Mouse (Mus musculus) limb, embryonic 11.5 days (tissue): ENCODE measurements at regions not wholly inside any gene's neighbourhood (a gene's known extent, or its start where the extent isn't known, plus 50 kb on each side); places are given as distances from the start of the nearest gene placed in this dataset.
"Not testable (repeated sequence)": the region's sequence is repeated elsewhere in the genome, so short reads cannot be mapped to it uniquely, and the experiment has no call there.

Experiments used
- ATAC-seq: fragments of 200-750 bp; cut with Nextera tagmentation; 2 replicates; pipeline ENCODE4 v1.8.0; 2017; ENCODE audit warnings: low read depth; ENCODE audit not compliant: insufficient number of reproducible peaks, low FRiP score, low TSS enrichment
- DNase-seq: peaks from one replicate; pipeline ENCODE4 v3.0.0-alpha.2; 2015; ENCODE audit warnings: low spot score
- H3K27ac ChIP-seq: fragments of 300-500 bp; sonication (generic); replicated peaks from 2 replicates; pipeline ENCODE4 v1.5.1; 2014; ENCODE audit warnings: low read depth, mild to moderate bottlenecking, low read length
- H3K27me3 ChIP-seq: fragments of 300-500 bp; sonication (generic); 2 replicates; pipeline ENCODE4 v1.6.1; 2014; ENCODE audit warnings: mild to moderate bottlenecking, low read length, mixed read lengths; ENCODE audit not compliant: control insufficient read depth, insufficient read depth
- H3K36me3 ChIP-seq: fragments of 300-500 bp; sonication (generic); 2 replicates; pipeline ENCODE4 v1.6.1; 2014; ENCODE audit warnings: mild to moderate bottlenecking, low read length, moderate library complexity, mixed read lengths; ENCODE audit not compliant: control insufficient read depth, insufficient read depth
- H3K4me1 ChIP-seq: fragments of 300-500 bp; sonication (generic); 2 replicates; pipeline ENCODE4 v1.6.1; 2014; ENCODE audit warnings: low read length, mixed read lengths; ENCODE audit not compliant: control insufficient read depth, insufficient read depth
- H3K4me2 ChIP-seq: fragments of 300-500 bp; sonication (generic); 2 replicates; pipeline ENCODE4 v1.6.1; 2014; ENCODE audit warnings: low read depth, mild to moderate bottlenecking, moderate library complexity; ENCODE audit not compliant: severe bottlenecking
- H3K4me3 ChIP-seq: fragments of 300-500 bp; sonication (generic); 2 replicates; pipeline ENCODE4 v1.5.1; 2014; ENCODE audit warnings: low read depth, low read length
- H3K9ac ChIP-seq: fragments of 300-500 bp; sonication (generic); 2 replicates; pipeline ENCODE4 v1.6.1; 2014; ENCODE audit warnings: mild to moderate bottlenecking, low read length
- H3K9me3 ChIP-seq: fragments of 300-500 bp; sonication (generic); 2 replicates; pipeline ENCODE4 v1.6.1; 2016; ENCODE audit warnings: low read length; ENCODE audit not compliant: control insufficient read depth
- WGBS: fragments of 180-500 bp; shearing (Covaris S2); extraction: QIAGEN DNeasy Blood & Tissue Kit; methylation state at CpG from one replicate; pipeline ENCODE4 v1.1.7; 2014; 5-methylcytosine and 5-hydroxymethylcytosine counted together

DNA sequence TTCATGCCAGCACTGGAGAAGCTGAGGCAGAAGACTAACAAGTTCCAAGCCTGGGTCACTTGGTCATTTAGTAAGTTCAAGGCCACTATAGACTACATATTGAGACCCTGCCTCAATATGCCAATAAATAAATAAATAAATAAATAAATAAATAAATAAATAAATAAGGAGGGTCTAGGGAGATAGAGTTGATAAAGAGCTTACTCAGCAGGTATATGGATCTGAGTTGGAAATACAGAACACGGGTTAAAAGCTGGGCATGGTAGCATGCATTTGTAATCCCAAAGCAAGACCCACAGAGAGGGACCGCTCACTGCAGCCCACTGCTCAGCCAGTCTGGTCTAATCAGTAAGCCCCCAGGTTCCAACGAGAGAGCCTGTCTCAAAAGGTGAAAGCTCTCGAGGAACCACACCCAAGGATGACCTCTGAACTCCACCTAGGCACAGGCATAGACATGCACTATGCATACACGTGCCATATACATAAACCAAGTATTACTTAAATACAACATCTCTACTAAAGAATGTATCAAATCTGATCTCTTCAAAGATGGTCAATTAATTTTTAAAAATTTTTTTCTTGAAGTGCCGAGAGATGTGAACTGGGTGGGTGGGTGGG is 115.4 kb downstream of the Ero1lb start:
- 85% methylated on average over 4 of the region's 6 CpGs for WGBS
- H3K4me1 ChIP-seq, H3K4me3 ChIP-seq, H3K27ac ChIP-seq, DNase-seq, H3K9ac ChIP-seq, H3K9me3 ChIP-seq, H3K27me3 ChIP-seq, H3K36me3 ChIP-seq, H3K4me2 ChIP-seq: not testable (repeated sequence)
- ATAC-seq: peak; percentile 49; the same call in 1 of the 2 replicates

DNA sequence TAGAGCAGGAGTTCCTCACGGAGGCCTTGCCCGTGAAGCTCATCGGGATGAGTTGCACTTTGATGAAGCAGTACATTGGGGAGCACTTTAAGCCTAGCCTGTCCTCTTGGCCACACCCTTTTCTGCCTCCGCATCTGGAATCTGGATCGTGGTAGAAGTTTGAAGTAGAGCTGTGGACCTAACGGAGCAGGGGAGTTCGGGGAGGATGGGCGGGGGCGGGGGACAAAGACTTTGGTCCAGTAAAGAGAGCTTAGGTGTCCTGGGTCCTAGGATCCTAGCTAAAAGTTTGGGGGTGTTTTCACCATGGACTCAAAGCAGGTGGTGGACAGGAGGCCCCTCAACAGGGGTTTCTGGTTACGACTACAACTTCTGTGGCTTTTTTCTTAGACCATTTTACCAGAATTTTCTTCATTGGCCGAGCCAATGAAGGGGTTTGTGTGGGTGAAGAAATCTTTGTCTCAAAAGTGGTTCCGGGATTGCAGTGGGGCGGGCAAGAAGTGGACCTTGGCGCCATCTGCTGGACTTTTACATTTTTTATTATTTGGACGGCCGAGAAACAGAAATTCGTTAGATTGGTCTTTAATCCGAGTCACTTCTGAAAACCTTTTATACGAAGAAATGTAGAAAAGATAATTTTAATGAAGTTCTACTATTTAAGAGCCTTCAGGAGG is 114.7 kb downstream of the Ero1lb start:
- 11% methylated on average over 19 of the region's 19 CpGs for WGBS
- not testable (repeated sequence) for H3K4me1 ChIP-seq, H3K27ac ChIP-seq, H3K4me3 ChIP-seq, H3K36me3 ChIP-seq, H3K27me3 ChIP-seq, H3K9ac ChIP-seq, H3K9me3 ChIP-seq
- H3K4me2 ChIP-seq: peak overlapping the region; percentile 24; the same call in 1 of the 2 replicates
- DNase-seq (peak; percentile 66), ATAC-seq (peak; percentile 81)

- no peak for DNase-seq
- Histone ChIP-seq H3K4me2 (no peak overlapping the region), H3K4me1 (no peaks in the 10 kb centered on the region), H3K36me3 (no peaks in the 10 kb centered on the region), H3K9ac (no peak overlapping the region), H3K27me3 (no peaks in the 10 kb centered on the region), H3K9me3 (no peaks in the 10 kb centered on the region), H3K4me3 (no peak overlapping the region), H3K27ac (no peak overlapping the region)
- WGBS: 75% methylated on average over 2 of the region's 2 CpGs
- no peak for ATAC-seq
These were observed 111.7 kb downstream of the Ero1lb start for GRCm38 (mm10) chr13:12677372-12677771.

DNA sequence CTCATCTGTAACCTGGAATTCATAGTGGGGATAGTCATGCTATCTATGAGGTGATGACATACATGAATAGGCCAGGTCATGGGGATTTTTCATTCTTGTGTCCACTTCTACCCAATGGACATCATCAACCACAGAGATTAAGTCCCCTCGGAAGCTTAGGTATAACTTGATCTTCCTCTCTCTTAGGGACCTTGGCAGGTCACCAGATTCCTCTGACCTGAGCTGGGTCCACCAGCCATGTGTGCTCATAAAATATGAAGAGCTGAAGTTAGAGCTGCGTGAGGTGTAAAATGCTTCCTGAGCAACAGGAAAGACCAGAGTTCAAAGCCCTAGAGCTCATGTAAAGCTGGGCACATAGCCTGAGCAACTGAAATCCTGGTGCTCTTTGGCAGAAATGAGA is 105.3 kb downstream of the Ero1lb start:
- H3K9ac ChIP-seq, H3K4me2 ChIP-seq, H3K27me3 ChIP-seq, H3K36me3 ChIP-seq, H3K4me3 ChIP-seq, H3K27ac ChIP-seq, DNase-seq, ATAC-seq, H3K4me1 ChIP-seq, H3K9me3 ChIP-seq: not testable (repeated sequence)
- WGBS: 88% methylated on average over 2 of the region's 2 CpGs

- DNase-seq, H3K36me3 ChIP-seq, H3K9me3 ChIP-seq, H3K4me2 ChIP-seq, H3K27me3 ChIP-seq, H3K27ac ChIP-seq, H3K4me1 ChIP-seq, ATAC-seq, H3K9ac ChIP-seq, H3K4me3 ChIP-seq: not testable (repeated sequence)
- WGBS: no CpG with 5 or more reads among the region's 7 CpGs
These were observed 103.1 kb downstream of the Ero1lb start for GRCm38 (mm10) chr13:12668742-12669141.

DNA sequence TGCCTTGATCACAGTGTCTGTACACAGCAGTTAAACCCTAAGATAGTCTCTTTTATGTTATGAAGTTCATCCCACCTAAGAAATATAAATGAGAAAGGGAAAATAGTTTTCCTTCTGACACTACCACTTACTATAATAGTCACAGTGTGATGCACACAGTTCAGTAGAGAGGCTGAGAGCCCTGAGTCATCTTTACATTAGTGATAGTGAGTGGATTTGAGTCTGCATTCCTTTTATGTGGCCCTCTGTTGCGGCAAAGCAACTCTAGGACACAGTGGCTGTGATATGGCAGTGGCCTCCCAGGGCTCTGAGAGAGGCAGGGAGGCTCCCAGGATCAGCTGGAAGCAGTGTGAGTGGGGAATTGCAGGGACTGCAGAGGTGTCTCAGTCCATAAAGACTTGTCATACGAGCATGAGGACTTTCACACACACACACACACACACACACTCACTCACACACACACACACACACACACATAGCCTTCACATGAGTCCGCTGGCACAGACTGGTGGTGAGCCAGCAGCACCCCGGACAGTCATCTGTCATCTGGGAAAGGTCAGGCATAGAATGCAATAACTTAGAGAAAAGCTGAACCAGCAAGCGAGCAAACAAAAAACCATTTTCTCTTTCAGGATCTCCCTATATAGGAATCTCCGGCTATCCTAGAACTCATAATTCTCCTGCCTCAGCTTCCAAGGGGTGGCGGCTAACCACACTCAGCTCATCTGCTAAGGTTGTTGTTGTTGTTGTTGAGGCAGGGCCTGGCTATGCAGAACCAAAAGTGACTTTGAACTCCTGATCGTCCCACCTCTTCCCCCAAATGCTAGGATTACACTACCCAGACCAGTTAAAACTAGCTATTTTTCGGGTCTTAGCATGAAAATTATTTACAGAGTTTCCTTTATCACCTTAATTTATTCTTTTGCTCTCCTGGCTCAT is 102.3 kb downstream of the Ero1lb start:
- H3K4me1 ChIP-seq, H3K27me3 ChIP-seq, H3K4me2 ChIP-seq, H3K4me3 ChIP-seq, ATAC-seq, H3K36me3 ChIP-seq, H3K27ac ChIP-seq, H3K9me3 ChIP-seq, DNase-seq, H3K9ac ChIP-seq: not testable (repeated sequence)
- 80% methylated on average over 8 of the region's 9 CpGs for WGBS

GRCm38 (mm10) chr13:12666050-12666449 is 100.4 kb downstream of the Ero1lb start:
- not testable (repeated sequence) for H3K9me3 ChIP-seq, H3K36me3 ChIP-seq, ATAC-seq, H3K4me3 ChIP-seq, H3K4me2 ChIP-seq, H3K9ac ChIP-seq, H3K27me3 ChIP-seq, H3K4me1 ChIP-seq, DNase-seq, H3K27ac ChIP-seq
- WGBS: 71% methylated on average over 3 of the region's 3 CpGs
